Mouse (Mus musculus): Measurements from ENCODE around the gene Actl6b. TPM values are rescaled to one million over a fixed set of nuclear protein-coding genes. Genes with fewer than 3 reads are reported as not detected.
A peak's percentile ranks its signal among the peaks of the same experiment; 100 is the strongest.

The Actl6b gene
- total RNA-seq, 2 experiments from 2014 or later, result 151 to 176 TPM

DNA sequence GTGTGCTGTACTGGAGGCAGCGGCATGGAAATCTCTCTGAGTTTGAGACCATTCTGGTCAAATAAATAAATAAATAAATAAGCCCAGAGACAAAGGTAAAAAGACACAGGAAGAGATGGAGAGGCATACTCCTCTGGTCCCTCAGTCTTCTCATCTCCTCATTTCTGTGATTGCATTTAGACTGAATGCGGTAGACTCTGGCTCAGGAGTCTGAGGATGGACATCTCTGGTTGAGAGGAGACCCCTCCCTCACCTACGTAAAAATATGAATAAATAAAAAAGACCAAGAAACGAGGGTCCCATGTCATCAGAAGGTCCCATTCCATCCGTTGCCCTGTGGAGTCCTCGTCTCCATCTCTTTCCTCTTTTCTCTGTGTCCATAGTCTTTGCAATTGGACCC, 317 bp upstream of the Actl6b start:
- intact Hi-C loops (cut with DNase I), result no loop called here

DNA sequence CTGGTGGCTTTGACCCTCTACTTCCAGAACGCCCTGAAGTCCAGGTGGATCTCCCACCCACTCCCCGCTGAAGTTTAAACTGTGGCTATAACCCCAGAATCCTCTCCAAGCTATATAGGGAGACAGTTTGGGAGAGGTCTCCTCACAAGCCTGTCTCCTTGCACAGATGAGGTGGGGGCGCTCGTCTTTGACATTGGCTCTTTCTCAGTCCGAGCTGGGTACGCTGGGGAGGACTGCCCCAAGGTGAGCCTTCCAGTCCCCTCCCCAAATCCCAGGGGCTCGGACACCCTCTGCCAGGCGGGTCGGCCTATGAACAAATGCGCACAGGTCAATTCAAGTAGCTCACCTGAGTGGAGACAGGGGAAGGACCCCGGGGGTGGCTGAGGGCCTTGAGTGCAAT, 581 bp downstream of the Actl6b start:
- no peak for DNase-seq
- intact Hi-C loops (cut with DNase I), result no loop called here

More for the DNA sequence above, 317 bp upstream of the Actl6b start:
- no peak for DNase-seq

DNA sequence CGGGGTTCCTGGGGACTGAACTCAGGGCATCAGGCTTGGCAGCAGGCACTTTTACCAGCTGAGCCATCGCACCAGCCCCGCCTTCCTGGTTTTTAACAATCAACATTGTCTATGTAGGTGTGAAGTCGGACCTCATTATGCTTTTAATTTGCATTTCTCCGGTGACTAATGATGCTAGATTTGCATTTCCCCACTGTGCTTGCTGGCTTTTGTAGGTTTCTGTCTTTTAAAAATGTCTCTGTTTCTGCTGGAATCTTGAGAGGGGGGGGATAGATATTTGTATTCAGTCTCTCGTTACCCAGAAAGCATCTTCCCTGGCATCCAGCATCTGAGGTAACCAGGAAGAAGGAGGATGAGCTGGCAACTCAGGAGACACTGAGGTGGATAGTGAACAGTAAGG, 8.2 kb downstream of the Actl6b start:
- intact Hi-C loops (cut with DNase I), result no loop called here
- DNase-seq, result no peak

DNA sequence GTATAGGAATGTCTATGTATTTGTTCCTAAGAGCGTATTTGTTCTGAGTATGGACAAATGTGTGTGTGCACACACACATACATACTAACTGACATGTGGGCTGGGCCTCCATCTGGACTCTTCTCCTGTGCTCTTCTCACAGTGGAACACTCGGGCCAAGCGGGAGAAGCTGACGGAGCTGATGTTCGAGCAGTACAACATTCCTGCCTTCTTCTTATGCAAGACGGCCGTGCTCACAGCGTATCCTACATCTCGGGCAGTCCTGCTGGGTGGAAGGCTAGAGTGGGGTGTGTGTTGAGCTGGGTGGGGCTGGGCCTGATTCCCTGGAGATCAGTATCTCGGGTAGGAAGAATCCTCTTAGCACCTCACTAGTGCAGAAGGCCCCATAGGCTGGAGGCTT, 9.6 kb downstream of the Actl6b start:
- no peak for DNase-seq
- intact Hi-C loops (cut with DNase I), result no loop called here

DNA sequence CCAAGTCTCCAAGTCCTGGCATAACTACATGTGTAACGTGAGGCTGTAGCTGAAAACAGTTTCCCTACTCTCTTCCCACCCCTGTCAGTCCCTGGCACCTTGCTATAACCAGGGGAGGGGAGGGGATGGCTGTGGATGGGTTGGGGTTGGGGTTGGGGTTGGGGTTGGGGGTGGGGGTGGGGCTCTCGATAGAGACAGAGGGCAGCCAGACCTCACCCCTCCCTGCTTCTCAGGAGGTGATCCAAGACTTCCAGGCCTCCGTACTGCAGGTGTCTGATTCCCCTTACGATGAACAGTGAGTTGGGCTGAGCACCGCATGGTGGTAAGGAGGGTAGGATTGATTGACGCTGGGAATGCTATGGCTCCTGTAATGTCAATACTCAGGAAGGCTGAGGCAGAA, 12.4 kb downstream of the Actl6b start:
- DNase-seq, result no peak
- intact Hi-C loops (cut with DNase I), result no loop called here

DNA sequence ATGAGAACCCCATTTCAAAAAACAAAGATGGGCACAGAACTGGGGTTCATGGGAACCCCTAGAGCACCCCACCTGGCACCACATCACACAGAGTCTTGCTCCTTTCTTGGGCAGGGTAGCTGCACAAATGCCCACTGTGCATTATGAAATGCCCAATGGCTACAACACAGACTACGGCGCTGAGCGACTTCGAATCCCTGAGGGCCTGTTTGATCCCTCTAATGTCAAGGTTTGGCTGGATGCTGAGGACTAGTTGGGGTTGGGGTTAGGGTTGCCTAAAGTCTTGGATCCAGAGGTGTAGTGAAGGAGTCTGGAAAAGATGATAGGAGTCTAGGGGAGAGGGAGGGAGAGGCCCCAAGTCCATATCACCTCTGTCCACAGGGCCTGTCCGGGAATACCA, 13.1 kb downstream of the Actl6b start:
- DNase-seq, result no peak
- intact Hi-C loops (cut with DNase I), result no loop called here

DNA sequence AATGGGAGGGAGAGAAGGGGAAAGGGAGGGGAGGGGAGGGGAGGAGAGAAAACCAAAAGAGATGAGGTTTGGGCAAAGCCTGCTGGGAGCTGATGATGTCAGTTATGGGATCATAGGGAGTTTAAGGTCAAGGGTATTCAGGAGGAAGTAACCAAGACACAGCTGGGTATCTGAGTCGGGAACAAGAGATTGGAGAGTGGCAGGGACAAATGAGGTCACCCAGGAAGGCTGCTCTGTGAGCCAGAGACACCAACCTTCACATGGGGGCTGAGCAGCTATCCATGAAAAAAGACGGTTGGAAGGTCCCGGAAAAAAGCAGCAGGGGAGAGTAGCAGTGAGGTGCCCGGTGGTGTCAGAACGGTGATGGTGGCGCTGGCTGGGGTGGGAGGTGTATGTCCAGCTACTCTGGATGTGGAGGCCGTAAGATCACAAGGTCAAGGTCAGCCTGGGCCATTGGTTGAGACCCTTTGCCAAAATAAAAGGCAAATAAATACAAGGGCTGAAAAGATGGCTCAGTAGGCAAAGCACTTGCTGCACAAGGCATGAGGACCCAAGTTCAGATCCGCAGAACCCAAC, 15.0 kb downstream of the Actl6b start:
- no peak for DNase-seq
- intact Hi-C loops (cut with DNase I), result no loop called here

DNA sequence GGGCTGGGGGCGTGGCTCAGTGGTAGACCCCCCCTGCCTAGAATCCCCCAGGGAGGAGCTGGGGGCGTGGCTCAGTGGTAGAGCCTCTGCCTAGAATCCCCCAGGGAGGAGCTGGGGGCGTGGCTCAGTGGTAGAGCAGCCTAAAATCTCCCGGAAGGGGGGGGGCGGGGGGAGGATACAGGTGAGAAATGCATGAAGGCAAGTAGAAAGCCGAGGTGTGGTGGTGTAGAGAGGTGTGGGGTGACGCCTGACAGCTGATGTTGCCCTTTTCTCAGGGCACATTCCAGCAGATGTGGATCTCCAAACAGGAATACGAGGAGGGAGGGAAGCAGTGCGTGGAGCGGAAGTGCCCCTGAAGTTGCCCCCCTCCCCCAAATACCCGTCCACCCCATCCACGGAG, 15.7 kb downstream of the Actl6b start:
- intact Hi-C loops (cut with DNase I), result no loop called here
- DNase-seq, result no peak

DNA sequence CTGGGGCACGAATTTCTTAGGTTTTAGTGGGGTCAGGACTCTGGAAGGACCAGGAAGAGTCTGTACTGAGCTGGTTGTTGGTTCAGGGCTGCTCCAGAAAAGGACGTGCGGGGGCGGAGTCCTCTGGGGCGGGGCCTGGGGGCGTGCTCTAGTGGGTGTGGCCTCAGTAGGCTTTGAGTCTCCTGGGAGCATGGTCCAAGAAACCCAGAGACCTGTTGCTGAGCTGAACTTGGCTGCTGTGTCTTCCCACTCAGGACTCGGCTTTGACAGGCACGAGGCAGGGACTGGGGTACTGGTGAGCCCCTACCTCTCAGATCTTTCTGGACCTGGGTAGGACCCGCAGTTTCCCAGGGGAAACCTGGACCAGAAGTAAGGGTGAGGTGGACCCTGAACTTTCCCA, 16.3 kb downstream of the Actl6b start, which contains the start of gene Tfr2:
Gene Tfr2 (plus strand): TSS at position 176 of the 400 bp plus-strand sequence.
- intact Hi-C loops (cut with DNase I), result no loop called here
- no peak for DNase-seq

DNA sequence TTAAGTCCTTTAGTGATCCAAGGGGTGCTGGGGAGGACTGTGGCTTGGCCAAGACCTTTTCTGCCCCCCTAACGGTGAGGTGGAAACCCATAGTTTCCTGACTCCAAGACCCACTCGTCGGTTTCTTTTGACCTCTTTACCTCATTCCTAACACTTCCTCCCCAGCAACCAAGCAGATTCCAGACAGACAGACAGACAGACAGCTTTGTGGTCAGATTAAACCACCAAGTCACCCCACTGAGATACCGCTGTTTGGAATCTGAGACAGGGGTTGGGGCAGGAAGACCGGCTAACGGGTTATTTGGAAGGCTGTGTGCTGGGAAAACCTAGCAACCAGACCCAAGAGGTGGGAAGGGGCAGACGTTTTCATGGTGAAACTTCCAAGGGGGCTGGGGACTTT, 16.9 kb downstream of the Actl6b start:
- intact Hi-C loops (cut with DNase I), result no loop called here
- DNase-seq, result no peak

DNA sequence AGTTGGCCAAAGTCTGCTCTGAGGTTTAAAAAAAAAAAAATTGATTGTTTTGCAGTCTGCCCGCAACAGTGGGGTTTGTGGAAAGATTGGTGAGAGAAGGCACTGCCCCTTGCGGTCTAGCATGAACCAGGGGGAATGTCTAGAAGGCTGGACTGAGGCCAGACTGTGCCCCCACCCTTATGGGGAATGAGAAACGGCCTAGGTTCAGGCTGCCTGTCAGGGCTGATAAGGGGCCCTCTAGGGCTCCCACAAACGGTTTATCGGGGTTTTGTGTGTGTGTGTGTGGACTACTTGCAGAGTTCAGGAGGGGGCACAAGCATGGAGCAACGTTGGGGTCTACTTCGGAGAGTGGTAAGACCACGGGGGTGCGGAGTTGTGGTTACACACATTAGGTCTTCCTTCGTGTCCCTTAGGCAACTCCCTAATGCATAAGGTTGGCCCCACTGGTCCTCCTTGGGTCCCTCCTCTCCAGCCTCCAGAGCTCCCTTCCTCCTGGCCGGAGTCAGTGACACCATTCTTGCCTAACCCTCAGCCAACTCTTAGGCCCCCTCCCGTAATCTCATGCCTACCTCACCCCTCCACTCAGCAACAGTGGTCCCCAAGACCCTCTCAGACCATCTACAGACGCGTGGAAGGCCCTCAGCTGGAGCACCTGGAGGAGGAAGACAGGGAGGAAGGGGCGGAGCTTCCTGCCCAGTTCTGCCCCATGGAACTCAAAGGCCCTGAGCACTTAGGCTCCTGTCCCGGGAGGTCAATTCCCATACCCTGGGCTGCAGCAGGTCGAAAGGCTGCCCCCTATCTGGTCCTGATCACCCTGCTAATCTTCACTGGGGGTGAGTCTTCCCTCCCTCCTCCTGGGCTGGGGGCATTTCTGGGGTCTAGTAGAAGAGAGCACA, 17.6 kb downstream of the Actl6b start:
- intact Hi-C loops (cut with DNase I), result no loop called here

DNA sequence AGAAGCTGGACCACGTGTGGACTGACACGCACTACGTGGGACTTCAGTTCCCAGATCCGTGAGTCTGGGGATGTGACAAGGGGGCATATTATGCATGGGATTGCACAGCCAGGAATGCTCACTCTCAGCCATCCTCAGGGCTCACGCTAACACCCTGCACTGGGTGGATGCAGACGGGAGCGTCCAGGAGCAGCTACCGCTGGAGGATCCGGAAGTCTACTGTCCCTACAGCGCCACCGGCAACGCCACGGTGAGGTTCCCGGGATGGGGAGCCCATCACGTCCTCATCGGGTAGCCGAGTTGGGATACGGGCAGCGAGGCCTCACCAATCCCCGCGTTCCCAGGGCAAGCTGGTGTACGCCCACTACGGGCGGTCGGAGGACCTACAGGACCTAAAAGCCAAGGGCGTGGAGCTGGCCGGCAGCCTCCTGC, 21.2 kb downstream of the Actl6b start:
- DNase-seq, result peak; percentile 55
- intact Hi-C loops (cut with DNase I), result no loop called here

More for the DNA sequence above, 17.6 kb downstream of the Actl6b start:
- DNase-seq, result no peak

DNA sequence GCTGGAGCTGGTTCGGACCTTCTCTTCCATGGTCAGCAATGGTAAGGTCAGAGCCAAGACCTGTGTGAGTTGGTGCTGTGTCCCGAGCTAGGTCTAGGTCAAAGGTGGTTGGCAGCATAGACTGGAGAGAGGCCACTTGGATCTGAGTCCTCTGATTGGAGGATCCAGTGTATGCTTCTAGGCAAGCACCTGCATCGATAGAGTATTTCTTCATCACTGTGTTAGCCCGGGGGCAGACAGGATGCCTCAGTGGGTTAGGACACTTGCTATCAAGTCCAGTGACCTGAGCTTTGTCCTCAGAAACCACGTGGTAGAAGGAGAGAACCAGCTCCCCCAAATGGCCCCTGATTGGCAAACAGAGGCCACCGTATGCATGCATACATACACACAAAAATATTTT, 26.9 kb downstream of the Actl6b start:
- DNase-seq, result no peak
- intact Hi-C loops (cut with DNase I), result no loop called here

DNA sequence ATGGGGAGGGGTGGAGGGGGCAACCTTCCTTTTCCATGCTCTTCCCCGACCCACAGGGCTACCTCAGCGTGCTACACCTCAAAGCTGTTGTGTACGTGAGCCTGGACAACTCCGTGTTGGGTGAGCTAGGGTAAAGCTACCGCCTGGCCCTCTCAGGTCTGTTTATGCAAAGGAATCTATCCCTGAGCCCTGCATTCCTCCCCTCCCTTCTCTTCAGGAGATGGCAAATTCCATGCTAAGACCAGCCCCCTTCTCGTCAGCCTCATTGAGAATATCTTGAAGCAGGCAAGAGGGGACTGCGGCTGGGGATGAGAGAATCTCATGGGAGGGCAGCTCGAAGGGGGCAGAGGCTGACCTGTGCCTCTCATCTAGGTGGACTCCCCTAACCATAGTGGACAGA, 29.4 kb downstream of the Actl6b start:
- no peak for DNase-seq
- intact Hi-C loops (cut with DNase I), result no loop called here

DNA sequence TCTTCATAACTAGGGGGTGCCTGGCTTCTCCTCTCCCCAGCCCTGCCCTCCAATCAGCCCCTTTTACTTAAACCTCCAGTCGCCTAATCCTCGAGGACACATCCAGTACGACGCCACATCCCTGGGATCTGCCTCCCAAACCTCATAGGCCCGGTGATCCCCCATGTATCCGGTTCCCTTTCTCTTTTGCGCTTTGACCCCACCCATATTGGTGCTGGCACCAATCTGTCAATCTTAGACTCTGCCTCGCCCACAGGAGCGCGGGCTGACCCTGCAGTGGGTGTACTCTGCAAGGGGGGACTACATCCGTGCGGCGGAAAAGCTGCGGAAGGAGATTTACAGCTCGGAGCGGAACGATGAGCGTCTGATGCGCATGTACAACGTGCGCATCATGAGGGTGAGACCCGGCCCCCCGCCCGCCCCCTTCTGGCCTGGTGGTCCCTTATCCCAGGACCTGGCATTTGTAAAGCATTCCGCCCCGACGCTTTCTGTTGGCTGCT, 30.4 kb downstream of the Actl6b start:
- DNase-seq, result peak; percentile 87
- intact Hi-C loops (cut with DNase I), result no loop called here

DNA sequence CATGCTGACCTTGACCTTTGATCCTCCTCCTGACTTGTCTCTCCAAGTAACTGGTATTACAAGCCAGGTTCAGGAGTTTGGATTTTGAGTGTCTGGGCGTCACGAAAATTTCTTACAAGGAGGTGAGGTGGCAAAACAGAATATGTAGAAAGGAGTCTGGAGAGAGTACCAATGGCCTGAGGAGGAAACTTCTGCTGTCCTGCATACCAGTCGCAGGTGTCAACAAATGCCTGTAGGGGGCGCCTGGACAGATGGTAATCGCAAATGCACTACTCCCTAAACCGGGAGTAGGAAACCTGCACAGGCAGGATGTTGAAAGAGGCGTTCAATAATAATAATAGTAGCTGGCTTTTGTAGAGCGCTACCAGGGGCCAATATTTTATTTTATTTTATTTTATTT, 31.7 kb downstream of the Actl6b start:
- intact Hi-C loops (cut with DNase I), result no loop called here
- DNase-seq, result peak; percentile 81

DNA sequence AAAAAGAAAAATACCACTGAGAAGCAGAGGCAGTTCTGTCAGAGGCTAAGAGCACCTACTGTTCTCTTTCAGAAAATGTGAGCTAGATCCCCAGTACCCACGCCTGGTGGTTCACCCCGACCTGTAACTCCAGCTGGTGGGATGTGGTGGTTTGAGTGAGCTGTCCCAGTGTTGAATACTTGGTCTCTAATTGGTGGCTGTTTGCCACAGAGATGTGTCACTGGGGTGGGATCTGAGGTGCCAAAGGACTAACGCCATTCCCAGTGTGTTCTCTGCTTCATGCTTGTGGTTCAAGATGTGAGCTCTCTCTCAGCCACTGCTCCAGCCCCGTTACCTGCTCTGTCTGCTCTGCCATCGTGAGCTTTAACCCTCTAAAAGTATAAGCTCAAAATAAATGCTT, 37.2 kb downstream of the Actl6b start:
- no peak for DNase-seq
- intact Hi-C loops (cut with DNase I), result no loop called here

DNA sequence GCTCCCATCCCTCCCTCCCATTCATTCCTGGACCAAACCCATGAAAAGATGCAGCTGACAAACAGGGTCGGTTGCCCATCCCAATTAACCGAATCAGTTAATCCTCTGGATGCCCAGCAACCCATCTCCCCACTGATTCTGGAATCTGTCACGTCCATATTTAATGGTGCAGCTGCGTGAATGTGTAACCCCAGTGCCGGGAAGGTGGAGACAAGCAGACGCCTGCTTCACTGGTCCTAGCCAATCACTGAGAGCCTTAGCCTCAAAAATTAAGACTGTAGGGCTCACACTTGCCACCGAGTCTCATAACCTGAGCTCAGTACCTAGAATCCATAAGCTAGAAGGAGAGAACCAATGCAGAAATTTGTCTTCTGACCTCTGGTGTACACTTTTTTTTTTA, 42.6 kb downstream of the Actl6b start:
- intact Hi-C loops (cut with DNase I), result no loop called here
- DNase-seq, result no peak

DNA sequence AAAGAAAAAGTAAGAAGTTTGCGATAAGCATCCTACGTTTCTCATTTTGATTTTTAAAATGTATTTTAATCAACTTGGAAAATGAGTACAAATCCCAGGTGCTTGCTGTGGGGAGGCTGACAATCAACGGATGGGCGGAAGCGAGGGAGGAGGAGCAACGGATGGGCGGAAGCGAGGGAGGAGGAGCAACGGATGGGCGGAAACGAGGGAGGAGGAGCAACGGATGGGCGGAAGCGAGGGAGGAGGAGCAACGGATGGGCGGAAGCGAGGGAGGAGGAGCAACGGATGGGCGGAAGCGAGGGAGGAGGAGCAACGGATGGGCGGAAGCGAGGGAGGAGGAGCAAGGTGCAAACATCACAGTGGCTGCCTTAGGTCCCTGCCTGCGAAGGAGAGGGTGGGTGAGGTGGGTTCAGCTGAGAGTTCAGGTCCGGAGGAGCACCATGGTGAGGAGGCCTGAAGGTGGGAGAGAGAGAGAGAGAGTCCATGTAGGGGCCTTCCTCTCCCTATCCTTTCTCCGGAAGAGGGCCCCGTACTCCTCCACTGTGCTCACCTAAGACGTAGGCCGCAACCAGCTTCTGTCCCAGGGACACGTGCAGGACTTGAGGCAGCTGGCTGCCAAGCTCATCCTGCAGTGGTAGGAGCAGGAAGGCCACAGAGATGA, 43.4 kb downstream of the Actl6b start:
- no peak for DNase-seq
- intact Hi-C loops (cut with DNase I), result no loop called here

DNA sequence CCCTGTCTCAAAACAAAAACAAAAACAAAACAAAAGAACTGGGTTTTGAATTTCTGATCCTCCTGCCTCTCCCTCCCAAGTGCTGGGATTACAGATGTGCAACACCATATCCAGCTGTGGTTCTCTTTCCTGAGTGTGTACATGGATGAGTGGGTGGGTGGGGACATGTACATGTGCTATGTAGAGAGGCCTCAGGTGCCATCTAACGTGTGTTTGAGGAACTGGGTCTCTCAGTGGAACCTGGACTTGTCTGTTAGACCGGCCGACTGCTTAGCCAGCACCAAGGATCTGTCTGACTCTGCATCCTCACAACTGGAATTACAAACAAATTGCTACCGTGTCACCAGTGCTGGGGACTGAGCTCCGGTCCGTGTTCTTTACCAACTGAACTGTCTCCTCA, 44.3 kb downstream of the Actl6b start:
- no peak for DNase-seq
- intact Hi-C loops (cut with DNase I), result no loop called here

DNA sequence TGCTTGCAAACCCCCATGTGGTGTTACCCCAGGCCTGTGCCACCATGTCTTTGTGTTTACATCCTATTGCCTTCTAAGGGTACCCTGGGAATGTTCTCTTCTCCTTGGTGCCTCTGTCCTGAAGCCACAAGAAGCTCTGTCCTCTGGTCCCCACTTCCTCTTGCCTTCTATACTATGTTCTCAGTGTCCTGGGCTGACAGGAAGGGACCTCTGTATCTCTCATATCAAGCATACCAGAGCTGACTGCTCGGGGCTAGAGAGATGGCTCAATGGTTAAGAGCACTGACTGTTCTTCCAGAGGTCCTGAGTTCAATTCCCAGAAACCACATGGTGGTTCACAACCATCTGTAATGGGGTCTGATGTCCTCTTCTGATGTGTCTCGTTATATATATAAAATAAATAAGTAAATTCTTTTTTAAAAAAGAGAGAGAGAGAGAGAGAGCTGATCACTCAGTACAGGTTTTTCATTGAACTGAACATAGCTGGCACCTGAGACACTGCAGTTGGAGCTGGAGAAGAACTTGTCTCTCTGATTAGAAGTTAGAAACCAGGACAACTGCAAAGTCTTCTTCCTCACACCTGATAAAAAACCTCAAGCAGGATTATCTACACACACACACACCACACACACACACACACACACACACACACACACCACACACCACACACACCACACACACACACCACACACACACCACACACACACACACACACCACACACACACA, 44.9 kb downstream of the Actl6b start:
- intact Hi-C loops (cut with DNase I), result no loop called here
- DNase-seq, result no peak
